Mouse (Mus musculus) ES-E14 (cell line): ENCODE measurements around the gene Gne. TPM values are rescaled to one million over a fixed set of nuclear protein-coding genes. Genes with fewer than 3 reads are reported as not detected.

Source experiments
- DNase-seq: peaks from one replicate; pipeline ENCODE4 v3.0.0-alpha.2; 2013; ENCODE audit warnings: low read depth, low spot score
- H3K27ac ChIP-seq: 2 replicates; pipeline ENCODE4 v1.5.1; 2012; ENCODE audit warnings: low read depth, mild to moderate bottlenecking, low read length, moderate library complexity, mixed read lengths; ENCODE audit not compliant: poor library complexity, insufficient read depth, severe bottlenecking
- H3K36me3 ChIP-seq: 2 replicates; pipeline ENCODE4 v1.6.1; 2012; ENCODE audit warnings: mild to moderate bottlenecking, low read length, moderate library complexity, mixed read lengths; ENCODE audit not compliant: control insufficient read depth, poor library complexity, insufficient read depth, severe bottlenecking
- H3K4me1 ChIP-seq, 2 experiments: fragments of 150-350 bp in 1 of 2; sonication (generic) in 1 of 2; 2 replicates each; pipeline ENCODE4 v1.6.1; 2012; ENCODE audit warnings: low read length in 2 of 2, mild to moderate bottlenecking in 1 of 2, mixed read lengths in 1 of 2; ENCODE audit not compliant: control insufficient read depth in 2 of 2, insufficient read depth in 2 of 2, poor library complexity in 1 of 2
- H3K4me3 ChIP-seq, 2 experiments: fragments of 150-350 bp in 1 of 2; sonication (generic) in 1 of 2; 2 replicates each; pipeline ENCODE4 v1.5.1; 2012; ENCODE audit warnings: low read length in 2 of 2, low read depth in 1 of 2, mild to moderate bottlenecking in 1 of 2, mixed read lengths in 1 of 2; ENCODE audit not compliant: insufficient read depth in 1 of 2, poor library complexity in 1 of 2, severe bottlenecking in 1 of 2
- H3K9ac ChIP-seq: 2 replicates; pipeline ENCODE4 v1.6.1; 2012; ENCODE audit warnings: low read depth, mild to moderate bottlenecking, low read length, mixed read lengths; ENCODE audit not compliant: poor library complexity, insufficient read depth, severe bottlenecking
- H3K9me3 ChIP-seq: fragments of 150-350 bp; sonication (generic); 2 replicates; pipeline ENCODE4 v1.6.1; 2012; ENCODE audit warnings: low read depth, mild to moderate bottlenecking, low read length; ENCODE audit not compliant: control insufficient read depth, insufficient read depth
- CHD2 ChIP-seq: IDR thresholded peaks from 2 replicates; pipeline ENCODE4 v1.6.1; 2014; ENCODE audit warnings: mild to moderate bottlenecking, low read depth, low read length, inconsistent platforms
- HCFC1 ChIP-seq: IDR thresholded peaks from 2 replicates; pipeline ENCODE4 v1.6.1; 2012; ENCODE audit warnings: low read length, inconsistent platforms, borderline replicate concordance; ENCODE audit not compliant: insufficient read depth
- MAFK ChIP-seq: IDR thresholded peaks from 2 replicates; pipeline ENCODE4 v1.6.1; 2014; ENCODE audit warnings: mild to moderate bottlenecking, low read depth, low read length, inconsistent platforms; ENCODE audit not compliant: insufficient read depth
- ZC3H11A ChIP-seq: IDR thresholded peaks from 2 replicates; pipeline ENCODE4 v1.6.1; 2012; ENCODE audit warnings: low read depth, mild to moderate bottlenecking, inconsistent platforms, low read length, borderline replicate concordance
- ZNF384 ChIP-seq: IDR thresholded peaks from 2 replicates; pipeline ENCODE4 v1.6.1; 2012; ENCODE audit warnings: low read depth, low read length, inconsistent platforms
- in situ Hi-C, 2 experiments: fragments of 600-800 bp; cut with MboI; formaldehyde crosslinking; loops; one replicate each; pipeline ENCODE4 v1.15.1; 2025; ENCODE audit warnings: low sequenced_read_pairs in 2 of 2, inconsistent platforms in 1 of 2; ENCODE audit not compliant: unreplicated experiment in 2 of 2
- total RNA-seq: library from RNA; depleted of rRNA; stranded (reverse); fragments of 300-350 nt; gene quantifications from 2 replicates; pipeline ENCODE4 v1.2.3, GENCODE M21; 2012

Gne gene
- total RNA-seq, 1 experiment, result 20.5 TPM

DNA sequence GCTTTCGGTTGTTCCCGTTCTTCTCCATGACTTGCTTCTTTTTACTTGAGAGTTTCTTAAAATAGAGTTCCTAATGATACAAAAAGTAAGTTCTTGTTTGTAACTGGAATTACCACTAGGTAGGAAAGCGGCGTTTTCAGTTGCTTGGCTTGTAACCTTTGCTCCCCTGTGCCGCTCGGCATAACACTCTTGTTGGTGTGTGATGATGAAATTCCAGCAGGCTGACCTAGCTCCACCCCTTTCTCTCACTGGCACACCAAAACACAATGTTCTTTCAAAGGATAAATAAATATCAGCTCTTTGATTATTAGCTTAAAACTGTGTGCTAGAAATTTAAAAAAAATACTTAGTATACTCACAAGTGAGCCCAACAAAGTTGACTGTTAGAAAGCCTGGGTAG lies 17.1 kb downstream of the Gne start:
- Histone ChIP-seq H3K27ac (no peak overlapping the region), H3K9ac (0 out of 2 replicates have a peak overlapping the region, but pooled peaks have one; percentile 40), H3K4me1 (peaks cover 9 to 14% of the 10 kb centered on the region in 2 experiments; a peak in 3 of 4 replicates), H3K9me3 (no peaks in the 10 kb centered on the region), H3K36me3 (no peaks in the 10 kb centered on the region), H3K4me3 (peak overlapping the region; percentile 5 to 34; a peak in 2 of 4 replicates)
- TF ChIP-seq ZC3H11A, result no peak
- no peak for TF ChIP-seq HCFC1
- no peak for TF ChIP-seq CHD2
- TF ChIP-seq MAFK, result no peak
- no peak for TF ChIP-seq ZNF384
- no peak for DNase-seq
- in situ Hi-C loops, result no loop called here

- Histone ChIP-seq H3K36me3 (no peaks in the 10 kb centered on the region), H3K4me1 (peaks cover 12 to 14% of the 10 kb centered on the region in 2 experiments; a peak in 3 of 4 replicates), H3K4me3 (peak overlapping the region; percentile 8 to 32), H3K27ac (peak overlapping the region; percentile 9; the same call in 1 of the 2 replicates), H3K9me3 (no peaks in the 10 kb centered on the region), H3K9ac (peak overlapping the region; percentile 60)
- peak; percentile 83 for DNase-seq
- TF ChIP-seq MAFK (no peak), CHD2 (no peak), ZC3H11A (peak; percentile 81)
- in situ Hi-C loops, result no loop called here
Measured at GRCm38 (mm10) chr4:44065355-44066025, 18.5 kb downstream of the Gne start.

GRCm38 (mm10) chr4:44062816-44063215 lies 21.2 kb downstream of the Gne start:
- TF ChIP-seq ZNF384, result no peak
- TF ChIP-seq HCFC1, result no peak
- no peak for TF ChIP-seq CHD2
- TF ChIP-seq ZC3H11A, result no peak
- TF ChIP-seq MAFK, result no peak
- Histone ChIP-seq H3K27ac (peak overlapping the region; percentile 84), H3K9me3 (no peaks in the 10 kb centered on the region), H3K4me1 (peaks cover 12% of the 10 kb centered on the region in 2 experiments; a peak in 3 of 4 replicates), H3K4me3 (no peak overlapping the region), H3K36me3 (peaks cover 3% of the 10 kb centered on the region; the same call in 1 of the 2 replicates), H3K9ac (peak overlapping the region; percentile 18; the same call in 1 of the 2 replicates)
- DNase-seq, result no peak
- in situ Hi-C loops, result no loop called here

GRCm38 (mm10) chr4:44062062-44062461 lies 21.9 kb downstream of the Gne start:
- TF ChIP-seq CHD2, result no peak
- TF ChIP-seq MAFK, result peak; percentile 88
- peak overlapping the region; percentile 84 for H3K27ac ChIP-seq
- H3K4me3 ChIP-seq, result 0 out of 4 replicates have a peak overlapping the region, but pooled peaks of 1 of the 2 experiments have one; percentile 14
- DNase-seq, result no peak
- peaks cover 9% of the 10 kb centered on the region in 2 experiments; a peak in 3 of 4 replicates for H3K4me1 ChIP-seq
- peaks cover 3% of the 10 kb centered on the region; the same call in 1 of the 2 replicates for H3K36me3 ChIP-seq
- H3K9ac ChIP-seq, result peak overlapping the region; percentile 49
- H3K9me3 ChIP-seq, result no peaks in the 10 kb centered on the region
- in situ Hi-C loops, result no loop called here
